Mouse (Mus musculus) ES-Bruce4 (cell line): ENCODE data around the gene Srgap1.

ENCODE experiments used
- CTCF ChIP-seq: IDR thresholded peaks from one replicate; pipeline ENCODE4 v1.8.1; 2011; ENCODE audit warnings: low read depth, low read length
- EP300 ChIP-seq: IDR thresholded peaks from 2 replicates; pipeline ENCODE4 v1.6.1; 2011; ENCODE audit warnings: low read depth, low read length; ENCODE audit not compliant: insufficient read depth
- POLR2A ChIP-seq: IDR thresholded peaks from one replicate; pipeline ENCODE4 v1.8.1; 2011; ENCODE audit warnings: low read length; ENCODE audit not compliant: insufficient read depth

GRCm38 (mm10) chr10:121984887-121985286, 62.2 kb downstream of the Srgap1 start:
- TF ChIP-seq CTCF (no peak), POLR2A (no peak), EP300 (no peak)
